Mouse (Mus musculus) hindbrain, embryonic 16.5 days (tissue): Measurements from ENCODE around the gene Ankrd16. TPM values are rescaled to one million over a fixed set of nuclear protein-coding genes. Genes with fewer than 3 reads are reported as not detected.

Source experiments
- ATAC-seq: fragments of 200-750 bp; cut with Nextera tagmentation; 2 replicates; pipeline ENCODE4 v1.8.0; 2017; ENCODE audit warnings: moderate TSS enrichment, moderate library complexity
- H3K27ac ChIP-seq: fragments of 300-500 bp; sonication (generic); 2 replicates; pipeline ENCODE4 v1.5.1; 2014; ENCODE audit warnings: low read depth, mild to moderate bottlenecking, control low read depth, low read length, moderate library complexity
- H3K27me3 ChIP-seq: fragments of 300-500 bp; sonication (generic); replicated peaks from 2 replicates; pipeline ENCODE4 v1.6.1; 2014; ENCODE audit warnings: low read length; ENCODE audit not compliant: control insufficient read depth, insufficient read depth
- H3K36me3 ChIP-seq: fragments of 300-500 bp; sonication (generic); 2 replicates; pipeline ENCODE4 v1.6.1; 2014; ENCODE audit warnings: mild to moderate bottlenecking, low read length, moderate library complexity, mixed read lengths; ENCODE audit not compliant: control insufficient read depth, insufficient read depth
- H3K4me1 ChIP-seq: fragments of 300-500 bp; sonication (generic); 2 replicates; pipeline ENCODE4 v1.6.1; 2014; ENCODE audit warnings: low read depth, low read length; ENCODE audit not compliant: control insufficient read depth, insufficient read depth
- H3K4me2 ChIP-seq: fragments of 300-500 bp; sonication (generic); 2 replicates; pipeline ENCODE4 v1.6.1; 2014; ENCODE audit warnings: mild to moderate bottlenecking, low read length, control low read depth, moderate library complexity
- H3K4me3 ChIP-seq: fragments of 300-500 bp; sonication (generic); 2 replicates; pipeline ENCODE4 v1.5.1; 2014; ENCODE audit warnings: mild to moderate bottlenecking, low read length, control low read depth, moderate library complexity
- H3K9ac ChIP-seq: fragments of 300-500 bp; sonication (generic); 2 replicates; pipeline ENCODE4 v1.6.1; 2014; ENCODE audit warnings: low read depth, mild to moderate bottlenecking, control low read depth, low read length, moderate library complexity
- H3K9me3 ChIP-seq: fragments of 300-500 bp; sonication (generic); 2 replicates; pipeline ENCODE4 v1.6.1; 2014; ENCODE audit warnings: mild to moderate bottlenecking, low read length, moderate library complexity; ENCODE audit not compliant: control insufficient read depth
- WGBS: fragments of 180-500 bp; shearing (Covaris S2); extraction: QIAGEN DNeasy Blood & Tissue Kit; methylation state at CpG from one replicate; pipeline ENCODE4 v1.1.7; 2014; 5-methylcytosine and 5-hydroxymethylcytosine counted together
- polyA plus RNA-seq: library from polyadenylated mRNA; unstranded; fragments of >200 nt; fragmentation: Nextera tagmentation; extraction: Ambion mirVana; gene quantifications from 2 replicates; pipeline ENCODE4 v1.2.1, GENCODE M21; 2015

Ankrd16 gene
- polyA plus RNA-seq, result 38.3 and 46.4 TPM in 2 replicates

GRCm38 (mm10) chr2:11777091-11778068 is at the start of gene Ankrd16, which contains the start of gene Fbh1:
TSS of gene Ankrd16 (plus strand) at chr2:11777876.
TSS of gene Fbh1 (minus strand) at chr2:11777582.
- WGBS, result under 1% methylated on average over 73 of the region's 73 CpGs
- Histone ChIP-seq H3K4me1 (peaks cover 24% of the 10 kb centered on the region), H3K9ac (peak within 1 kb of the TSS; percentile 93), H3K27me3 (no peaks in the 10 kb centered on the region), H3K9me3 (no peaks in the 10 kb centered on the region), H3K36me3 (peaks cover 7% of the 10 kb centered on the region; the same call in 1 of the 2 replicates), H3K4me3 (peak within 1 kb of the TSS; percentile 90), H3K4me2 (peak within 1 kb of the TSS; percentile 66), H3K27ac (peak within 1 kb of the TSS; percentile 94)
- ATAC-seq, result peak; percentile 96

GRCm38 (mm10) chr2:11729091-11729490 is 48.6 kb upstream of the Ankrd16 start:
- Histone ChIP-seq H3K4me2 (no peak overlapping the region), H3K4me1 (no peaks in the 10 kb centered on the region), H3K27ac (no peak overlapping the region), H3K9me3 (no peaks in the 10 kb centered on the region), H3K4me3 (no peak overlapping the region), H3K9ac (no peak overlapping the region), H3K27me3 (no peaks in the 10 kb centered on the region), H3K36me3 (no peaks in the 10 kb centered on the region)
- no peak for ATAC-seq
- 71% methylated on average over 3 of the region's 3 CpGs for WGBS

GRCm38 (mm10) chr2:11732978-11733377 is 44.7 kb upstream of the Ankrd16 start:
- ATAC-seq, result peak; percentile 45; the same call in 1 of the 2 replicates
- no peak overlapping the region for H3K4me2 ChIP-seq
- H3K36me3 ChIP-seq, result no peaks in the 10 kb centered on the region
- no peaks in the 10 kb centered on the region for H3K9me3 ChIP-seq
- no peak overlapping the region for H3K27ac ChIP-seq
- H3K4me1 ChIP-seq, result no peaks in the 10 kb centered on the region
- H3K4me3 ChIP-seq, result no peak overlapping the region
- H3K9ac ChIP-seq, result no peak overlapping the region
- 56% methylated on average over 5 of the region's 5 CpGs for WGBS
- no peaks in the 10 kb centered on the region for H3K27me3 ChIP-seq

GRCm38 (mm10) chr2:11735853-11736252 is 41.8 kb upstream of the Ankrd16 start:
- no peaks in the 10 kb centered on the region for H3K9me3 ChIP-seq
- H3K27ac ChIP-seq, result no peak overlapping the region
- no peak for ATAC-seq
- H3K27me3 ChIP-seq, result no peaks in the 10 kb centered on the region
- no peak overlapping the region for H3K4me2 ChIP-seq
- no peaks in the 10 kb centered on the region for H3K4me1 ChIP-seq
- H3K4me3 ChIP-seq, result no peak overlapping the region
- 92% methylated on average over 6 of the region's 6 CpGs for WGBS
- peaks cover 8% of the 10 kb centered on the region for H3K36me3 ChIP-seq
- no peak overlapping the region for H3K9ac ChIP-seq

- H3K4me1 ChIP-seq, result no peaks in the 10 kb centered on the region
- H3K4me2 ChIP-seq, result no peak overlapping the region
- peaks cover 31% of the 10 kb centered on the region for H3K36me3 ChIP-seq
- H3K27ac ChIP-seq, result no peak overlapping the region
- ATAC-seq, result peak; percentile 46
- 92% methylated on average over 3 of the region's 3 CpGs for WGBS
- H3K9me3 ChIP-seq, result no peaks in the 10 kb centered on the region
- no peak overlapping the region for H3K4me3 ChIP-seq
- H3K27me3 ChIP-seq, result no peaks in the 10 kb centered on the region
- H3K9ac ChIP-seq, result no peak overlapping the region
These were observed 38.9 kb upstream of the Ankrd16 start for GRCm38 (mm10) chr2:11738794-11739193.

- Histone ChIP-seq H3K9ac (no peak overlapping the region), H3K4me2 (no peak overlapping the region), H3K27ac (no peak overlapping the region), H3K4me1 (no peaks in the 10 kb centered on the region), H3K9me3 (no peaks in the 10 kb centered on the region), H3K4me3 (no peak overlapping the region), H3K36me3 (peaks cover 31% of the 10 kb centered on the region), H3K27me3 (no peaks in the 10 kb centered on the region)
- no peak for ATAC-seq
- WGBS, result 97% methylated on average over 4 of the region's 4 CpGs
These were observed 38.1 kb upstream of the Ankrd16 start for GRCm38 (mm10) chr2:11739516-11740051.

- Histone ChIP-seq H3K9ac (no peak overlapping the region), H3K27me3 (no peaks in the 10 kb centered on the region), H3K9me3 (no peaks in the 10 kb centered on the region), H3K4me2 (no peak overlapping the region), H3K4me3 (no peak overlapping the region), H3K27ac (no peak overlapping the region), H3K36me3 (peaks cover 68% of the 10 kb centered on the region), H3K4me1 (no peaks in the 10 kb centered on the region)
- 92% methylated on average over 4 of the region's 4 CpGs for WGBS
- ATAC-seq, result no peak
These were observed 15.1 kb upstream of the Ankrd16 start for GRCm38 (mm10) chr2:11762541-11762940.

GRCm38 (mm10) chr2:11765694-11766093 is 12.0 kb upstream of the Ankrd16 start:
- no peaks in the 10 kb centered on the region for H3K4me1 ChIP-seq
- H3K4me3 ChIP-seq, result no peak overlapping the region
- no peaks in the 10 kb centered on the region for H3K9me3 ChIP-seq
- ATAC-seq, result peak; percentile 83
- WGBS, result 59% methylated on average over 4 of the region's 4 CpGs
- H3K27ac ChIP-seq, result no peak overlapping the region
- no peaks in the 10 kb centered on the region for H3K27me3 ChIP-seq
- peaks cover 53% of the 10 kb centered on the region for H3K36me3 ChIP-seq
- no peak overlapping the region for H3K9ac ChIP-seq
- no peak overlapping the region for H3K4me2 ChIP-seq

- Histone ChIP-seq H3K9me3 (no peaks in the 10 kb centered on the region), H3K4me1 (no peaks in the 10 kb centered on the region), H3K4me2 (no peak overlapping the region), H3K27me3 (no peaks in the 10 kb centered on the region), H3K36me3 (peaks cover 45% of the 10 kb centered on the region), H3K27ac (no peak overlapping the region), H3K9ac (no peak overlapping the region), H3K4me3 (no peak overlapping the region)
- 80% methylated on average over 5 of the region's 5 CpGs for whole genome bisulfite sequencing
- ATAC-seq, result no peak
These were observed 11.1 kb upstream of the Ankrd16 start for GRCm38 (mm10) chr2:11766485-11767160.
